Mouse (Mus musculus): ENCODE data around the gene Nmu.

DNA sequence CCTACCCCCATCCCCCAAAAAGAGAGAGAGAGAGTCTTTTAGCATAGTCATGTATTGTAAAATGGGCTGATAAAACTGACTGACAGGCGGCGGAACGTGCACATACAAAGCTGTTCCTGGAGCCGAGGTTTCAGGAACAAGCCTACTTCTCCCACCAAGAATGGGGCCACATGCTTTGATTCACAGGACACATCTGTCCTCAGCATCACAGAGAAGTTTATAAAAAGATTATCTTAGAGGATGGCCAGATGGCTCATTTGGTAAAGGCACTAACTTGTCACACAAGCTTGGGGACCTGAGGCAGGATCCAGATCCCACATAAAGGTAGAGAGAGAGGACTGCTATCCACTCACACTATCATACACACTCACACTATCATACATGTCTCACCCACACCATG lies 38.5 kb downstream of the Nmu start:
- no peak for TF ChIP-seq CTCF (IDR thresholded peaks at IDR 0.05; ENCODE audit: extremely low read depth, insufficient read depth, insufficient read length, insufficient replicate concordance)
- TF ChIP-seq POLR2A (IDR thresholded peaks at IDR 0.05; ENCODE audit: low read depth, low read length), result no peak

Measured in spleen, adult 2 months (tissue).